ENCODE assay signal across 20 mouse cellular contexts in genomic region chr19:50515059-50515673, GRCm38 (mm10).
A peak's percentile ranks its signal among the peaks of the same experiment; 100 is the strongest.
DNase-seq lines count a peak whose midpoint lies in the region; ATAC-seq and TF ChIP-seq lines count a peak whose summit lies in the region.
"Had no signal": no experiment of that assay in that cellular context is flagged by ENCODE, and none has a peak within 500 bp of the region (broad histone marks: within the 10 kb centered on the region; RNA-seq: fewer than 3 reads in every experiment).

No protein-coding gene starts in this region.

- H3K9ac ChIP-seq in hindbrain, embryonic 15.5 days = no peak overlapping the region
- H3K9ac ChIP-seq in forebrain, embryonic 11.5 days (ENCODE audit: low read length) = no peak overlapping the region
- H3K9ac ChIP-seq in forebrain, embryonic 15.5 days (replicated peaks) = 0 out of 2 replicates have a peak overlapping the region, but pooled peaks have one; percentile 11
- H3K9ac ChIP-seq in midbrain, embryonic 15.5 days = no peak overlapping the region
- no peak overlapping the region for H3K9ac ChIP-seq in lung, postnatal 0 days (replicated peaks; ENCODE audit: low read depth)
- H3K9ac ChIP-seq: heart, embryonic 12.5 days; limb, embryonic 15.5 days had no signal

- no peak overlapping the region for H3K4me3 ChIP-seq in hindbrain, embryonic 15.5 days
- H3K4me3 ChIP-seq in hindbrain, embryonic 10.5 days = no peak overlapping the region
- H3K4me3 ChIP-seq in forebrain, embryonic 11.5 days (ENCODE audit: low read depth, low read length) = no peak overlapping the region
- H3K4me3 ChIP-seq in forebrain, embryonic 15.5 days = peak overlapping the region; percentile 15; the same call in 1 of the 2 replicates
- H3K4me3 ChIP-seq in midbrain, embryonic 15.5 days = 0 out of 2 replicates have a peak overlapping the region, but pooled peaks have one; percentile 11
- H3K4me3 ChIP-seq in lung, postnatal 0 days (ENCODE audit: low read depth, low read length) = no peak overlapping the region
- H3K4me3 ChIP-seq: erythroblast, embryonic 14.5 days; gastrocnemius, adult 2 months; heart, embryonic 12.5 days; limb, embryonic 15.5 days; megakaryocyte, embryonic 14.5 days had no signal

- peak overlapping the region; percentile 33 for H3K4me2 ChIP-seq in hindbrain, embryonic 15.5 days
- H3K4me2 ChIP-seq in forebrain, embryonic 11.5 days (ENCODE audit: low read depth, low read length, severe bottlenecking) = peak overlapping the region; percentile 19; the same call in 1 of the 2 replicates
- H3K4me2 ChIP-seq in forebrain, embryonic 15.5 days (replicated peaks) = peak overlapping the region; percentile 40
- H3K4me2 ChIP-seq in midbrain, embryonic 15.5 days = peak overlapping the region; percentile 26
- no peak overlapping the region for H3K4me2 ChIP-seq in lung, postnatal 0 days (replicated peaks; ENCODE audit: low read depth, low read length)
- H3K4me2 ChIP-seq: heart, embryonic 12.5 days; limb, embryonic 15.5 days had no signal

- no peaks in the 10 kb centered on the region for H3K36me3 ChIP-seq in hindbrain, embryonic 15.5 days
- no peaks in the 10 kb centered on the region for H3K36me3 ChIP-seq in hindbrain, embryonic 10.5 days
- H3K36me3 ChIP-seq in forebrain, embryonic 11.5 days (ENCODE audit: control insufficient read depth, insufficient read depth, low read length) = no peaks in the 10 kb centered on the region
- H3K36me3 ChIP-seq in forebrain, embryonic 15.5 days = no peaks in the 10 kb centered on the region
- no peaks in the 10 kb centered on the region for H3K36me3 ChIP-seq in midbrain, embryonic 15.5 days (replicated peaks)
- H3K36me3 ChIP-seq in lung, postnatal 0 days (ENCODE audit: insufficient read depth, low read length) = no peaks in the 10 kb centered on the region
- H3K36me3 ChIP-seq: heart, embryonic 12.5 days; limb, embryonic 15.5 days had no signal

- DNase-seq in hindbrain, embryonic 10.5 days (ENCODE audit: low spot score) = no peak
- DNase-seq in forebrain, embryonic 11.5 days (ENCODE audit: low spot score) = no peak
- DNase-seq in layer of hippocampus, adult 9-10 months (ENCODE audit: low spot score) = no peak
- no peak for DNase-seq in lung, postnatal 0 days (ENCODE audit: low spot score)
- no peak for DNase-seq in kidney, adult 9 months
- DNase-seq: cerebellum, adult 9-10 months; gastrocnemius, adult 2 months; heart, postnatal 4 days; kidney, postnatal 10 days; lung, postnatal 14 days; right cerebral cortex, postnatal 4 days; thymus, postnatal 4 days had no signal

- no peak overlapping the region for H3K27ac ChIP-seq in hindbrain, embryonic 15.5 days (replicated peaks)
- H3K27ac ChIP-seq in hindbrain, embryonic 10.5 days = no peak overlapping the region
- H3K27ac ChIP-seq in forebrain, embryonic 11.5 days (ENCODE audit: low read depth, low read length) = no peak overlapping the region
- peak overlapping the region; percentile 64 for H3K27ac ChIP-seq in forebrain, embryonic 15.5 days (replicated peaks)
- peak overlapping the region; percentile 60 for H3K27ac ChIP-seq in midbrain, embryonic 15.5 days
- no peak overlapping the region for H3K27ac ChIP-seq in lung, postnatal 0 days (ENCODE audit: low read length)
- H3K27ac ChIP-seq: gastrocnemius, adult 2 months; limb, embryonic 15.5 days had no signal

- WGBS in hindbrain, embryonic 15.5 days = 35% methylated on average over 10 of the region's 10 CpGs
- 58% methylated on average over 10 of the region's 10 CpGs for WGBS in hindbrain, embryonic 10.5 days
- WGBS in forebrain, embryonic 11.5 days = 39% methylated on average over 10 of the region's 10 CpGs
- WGBS in forebrain, embryonic 15.5 days = 13% methylated on average over 10 of the region's 10 CpGs
- WGBS in midbrain, embryonic 15.5 days = 29% methylated on average over 10 of the region's 10 CpGs
- 58% methylated on average over 10 of the region's 10 CpGs for WGBS in lung, postnatal 0 days

- no peak for TF ChIP-seq CTCF in lung, postnatal 0 days (IDR thresholded peaks at IDR 0.05)

- H3K9me3 ChIP-seq in hindbrain, embryonic 15.5 days = no peaks in the 10 kb centered on the region
- H3K9me3 ChIP-seq in hindbrain, embryonic 10.5 days = no peaks in the 10 kb centered on the region
- no peaks in the 10 kb centered on the region for H3K9me3 ChIP-seq in forebrain, embryonic 11.5 days (ENCODE audit: control insufficient read depth, low read length)
- no peaks in the 10 kb centered on the region for H3K9me3 ChIP-seq in forebrain, embryonic 15.5 days
- H3K9me3 ChIP-seq in midbrain, embryonic 15.5 days = no peaks in the 10 kb centered on the region
- H3K9me3 ChIP-seq in lung, postnatal 0 days (ENCODE audit: low read length) = no peaks in the 10 kb centered on the region
- H3K9me3 ChIP-seq: heart, embryonic 12.5 days; limb, embryonic 15.5 days; megakaryocyte, embryonic 14.5 days had no signal

- no peaks in the 10 kb centered on the region for H3K27me3 ChIP-seq in hindbrain, embryonic 15.5 days
- H3K27me3 ChIP-seq in hindbrain, embryonic 10.5 days (ENCODE audit: insufficient read depth, poor library complexity, severe bottlenecking) = no peaks in the 10 kb centered on the region
- H3K27me3 ChIP-seq in forebrain, embryonic 11.5 days (ENCODE audit: control insufficient read depth, insufficient read depth, low read length) = no peaks in the 10 kb centered on the region
- H3K27me3 ChIP-seq in forebrain, embryonic 15.5 days = no peaks in the 10 kb centered on the region
- no peaks in the 10 kb centered on the region for H3K27me3 ChIP-seq in midbrain, embryonic 15.5 days (replicated peaks)
- no peaks in the 10 kb centered on the region for H3K27me3 ChIP-seq in lung, postnatal 0 days (replicated peaks; ENCODE audit: insufficient read depth, low read length)
- H3K27me3 ChIP-seq: heart, embryonic 12.5 days; limb, embryonic 15.5 days; megakaryocyte, embryonic 14.5 days had no signal

- peaks cover 20% of the 10 kb centered on the region for H3K4me1 ChIP-seq in hindbrain, embryonic 15.5 days (replicated peaks)
- H3K4me1 ChIP-seq in hindbrain, embryonic 10.5 days (replicated peaks) = peaks cover 8% of the 10 kb centered on the region
- H3K4me1 ChIP-seq in forebrain, embryonic 11.5 days (replicated peaks; ENCODE audit: control insufficient read depth, insufficient read depth, low read length) = 0 out of 2 replicates have a peak, but pooled peaks cover 2% of the 10 kb centered on the region
- H3K4me1 ChIP-seq in forebrain, embryonic 15.5 days = peaks cover 16% of the 10 kb centered on the region
- peaks cover 17% of the 10 kb centered on the region for H3K4me1 ChIP-seq in midbrain, embryonic 15.5 days
- H3K4me1 ChIP-seq in lung, postnatal 0 days (ENCODE audit: insufficient read depth, low read depth, low read length) = no peaks in the 10 kb centered on the region
- H3K4me1 ChIP-seq: heart, embryonic 12.5 days; limb, embryonic 15.5 days; megakaryocyte, embryonic 14.5 days had no signal

- ATAC-seq in hindbrain, embryonic 15.5 days (ENCODE audit: low FRiP score, low read depth) = no peak
- no peak for ATAC-seq in forebrain, embryonic 11.5 days (replicated peaks; ENCODE audit: low FRiP score)
- ATAC-seq in forebrain, embryonic 15.5 days (replicated peaks) = peak; percentile 72
- no peak; the same call in 1 of the 2 replicates for ATAC-seq in midbrain, embryonic 15.5 days (replicated peaks)
- no peak for ATAC-seq in lung, postnatal 0 days
- ATAC-seq: intestine, postnatal 0 days had no signal

- no peak for TF ChIP-seq EP300 in lung, postnatal 0 days (IDR thresholded peaks at IDR 0.05)

Comparison
In these comparisons a context has a peak if more than half of its experiments do, and no peak if none do; other contexts are left out.
1. H3K27ac ChIP-seq: peak in forebrain, embryonic 15.5 days (single experiment) and midbrain, embryonic 15.5 days (single experiment); none in hindbrain, embryonic 15.5 days (single experiment), hindbrain, embryonic 10.5 days (single experiment), forebrain, embryonic 11.5 days (single experiment) and lung, postnatal 0 days (single experiment).
2. H3K4me3 ChIP-seq: peak in forebrain, embryonic 15.5 days (single experiment) and midbrain, embryonic 15.5 days (single experiment); none in hindbrain, embryonic 15.5 days (single experiment), hindbrain, embryonic 10.5 days (single experiment), forebrain, embryonic 11.5 days (single experiment) and lung, postnatal 0 days (single experiment).